Comparison of ENCODE assay signal across 1 mouse cellular context in the genomic region with DNA sequence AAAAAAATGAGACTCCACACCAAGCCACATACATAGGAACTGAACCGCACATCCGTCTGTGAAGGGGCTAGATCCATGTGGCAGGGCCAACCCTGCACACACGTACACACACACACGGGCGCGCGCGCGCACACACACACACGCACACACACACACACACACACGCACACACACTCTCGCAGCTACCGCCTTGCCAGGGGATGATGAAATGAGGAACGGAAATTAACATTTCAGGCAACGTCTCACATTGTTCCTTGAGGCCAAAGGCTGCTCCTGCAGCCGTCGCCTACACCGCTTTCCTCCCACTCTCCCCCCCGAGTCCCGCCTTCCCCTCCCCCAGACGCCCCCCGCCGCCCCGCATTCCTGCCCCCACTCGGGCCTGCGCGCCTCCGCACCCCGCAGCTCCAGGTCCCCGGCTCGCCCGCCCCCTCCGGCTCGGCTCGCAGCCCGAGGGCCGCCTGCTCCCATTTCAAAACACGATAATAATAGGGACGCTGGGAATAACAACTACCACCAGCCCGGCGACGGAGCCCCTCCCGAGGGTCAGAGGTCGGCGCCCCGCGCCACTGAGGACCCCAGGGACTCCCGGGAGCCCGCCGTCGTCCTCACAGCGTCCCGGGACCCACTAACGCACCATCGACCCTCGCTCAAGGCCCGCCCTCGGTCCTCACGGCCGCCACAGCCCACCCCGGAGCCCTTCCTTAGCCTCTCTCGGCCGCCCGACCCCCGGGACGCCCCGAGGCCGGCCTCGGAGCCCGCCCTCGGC.
TF ChIP-seq lines count a peak whose summit lies in the region.

No protein-coding gene starts in this region.

TF ChIP-seq in MEL, 35 proteins besides CTCF, POLR2A, EP300 and RAD21 (continued from another document):
- TF ChIP-seq CHD2 (IDR thresholded peaks at IDR 0.05; ENCODE audit: low read length): no peak
TF ChIP-seq in MEL: peak in this region for 11.
